Mouse (Mus musculus): Measurements from ENCODE around the gene Nrxn3.

- TF ChIP-seq CTCF (IDR thresholded peaks at IDR 0.05; ENCODE audit: borderline replicate concordance, insufficient read depth, low read length) (no peak), POLR2A (IDR thresholded peaks at IDR 0.05; ENCODE audit: low read depth, low read length) (no peak)
Measured at GRCm38 (mm10) chr12:89707913-89708312, 985.2 kb downstream of the Nrxn3 start.
